Mouse (Mus musculus) heart, adult 2 months (tissue): ENCODE measurements around the gene Arap1. TPM values are rescaled to one million over a fixed set of nuclear protein-coding genes. Genes with fewer than 3 reads are reported as not detected.
A peak's percentile ranks its signal among the peaks of the same experiment; 100 is the strongest.

Source experiments
- DNase-seq, 2 experiments: peaks; one replicate each; pipeline ENCODE4 v3.0.0; 2021
- H3K27ac ChIP-seq: fragments of 200-600 bp; 2 replicates; pipeline ENCODE4 v1.8.1; 2022
- H3K27me3 ChIP-seq: fragments of 200-500 bp; 2 replicates; pipeline ENCODE4 v1.6.1; 2012; ENCODE audit warnings: mild to moderate bottlenecking, low read length, inconsistent platforms, mixed read lengths; ENCODE audit not compliant: control insufficient read depth, insufficient read depth
- H3K36me3 ChIP-seq: fragments of 200-500 bp; 2 replicates; pipeline ENCODE4 v1.6.1; 2012; ENCODE audit warnings: low read length, inconsistent platforms; ENCODE audit not compliant: control insufficient read depth, insufficient read depth
- H3K4me1 ChIP-seq: fragments of 200-500 bp; 2 replicates; pipeline ENCODE4 v1.6.1; 2011; ENCODE audit warnings: low read length; ENCODE audit not compliant: control insufficient read depth, insufficient read depth
- H3K4me3 ChIP-seq: fragments of 200-600 bp; 2 replicates; pipeline ENCODE4 v1.8.1; 2022
- H3K79me2 ChIP-seq: fragments of 200-500 bp; replicated peaks from 2 replicates; pipeline ENCODE4 v1.6.1; 2012; ENCODE audit warnings: mild to moderate bottlenecking, inconsistent platforms, low read length, moderate library complexity, mixed read lengths; ENCODE audit not compliant: control insufficient read depth, insufficient read depth
- H3K9ac ChIP-seq: fragments of 200-500 bp; 2 replicates; pipeline ENCODE4 v1.6.1; 2012; ENCODE audit warnings: low read depth, mild to moderate bottlenecking, control low read depth, inconsistent platforms, low read length, mixed read lengths
- CTCF ChIP-seq: fragments of 200-600 bp; IDR thresholded peaks from 2 replicates; pipeline ENCODE4 v1.8.1; 2022; ENCODE audit warnings: antibody characterized with exemption, mild to moderate bottlenecking, moderate library complexity
- EP300 ChIP-seq: fragments of 200-500 bp; IDR thresholded peaks from 2 replicates; pipeline ENCODE4 v1.6.1; 2011; ENCODE audit warnings: low read depth, low read length, control low read depth; ENCODE audit not compliant: insufficient read depth
- POLR2A ChIP-seq: fragments of 200-500 bp; IDR thresholded peaks from 2 replicates; pipeline ENCODE4 v1.6.1; 2011; ENCODE audit warnings: mild to moderate bottlenecking, low read depth, low read length, control low read depth; ENCODE audit not compliant: insufficient read depth
- WGBS: fragments of 180-500 bp; shearing (Covaris S2); methylation state at CpG from one replicate; pipeline ENCODE4 v1.1.7; 2018; 5-methylcytosine and 5-hydroxymethylcytosine counted together
- intact Hi-C: fragments of 180-260 bp; cut with DNase I; formaldehyde crosslinking; loops from one replicate; pipeline ENCODE4 v1.15.1; 2025
- polyA plus RNA-seq: library from polyadenylated mRNA; depleted of rRNA; stranded (reverse); fragments of >200 nt; gene quantifications from 2 replicates; pipeline ENCODE4 v1.2.3, GENCODE M21; 2012
- total RNA-seq, 2 experiments: library from RNA; stranded (reverse); gene quantifications; 2 replicates each; pipeline ENCODE4 v1.2.3; 2021

Gene Arap1
- total and polyA plus RNA-seq, 3 experiments = 30.1 to 55.9 (median 32.6) TPM

DNA sequence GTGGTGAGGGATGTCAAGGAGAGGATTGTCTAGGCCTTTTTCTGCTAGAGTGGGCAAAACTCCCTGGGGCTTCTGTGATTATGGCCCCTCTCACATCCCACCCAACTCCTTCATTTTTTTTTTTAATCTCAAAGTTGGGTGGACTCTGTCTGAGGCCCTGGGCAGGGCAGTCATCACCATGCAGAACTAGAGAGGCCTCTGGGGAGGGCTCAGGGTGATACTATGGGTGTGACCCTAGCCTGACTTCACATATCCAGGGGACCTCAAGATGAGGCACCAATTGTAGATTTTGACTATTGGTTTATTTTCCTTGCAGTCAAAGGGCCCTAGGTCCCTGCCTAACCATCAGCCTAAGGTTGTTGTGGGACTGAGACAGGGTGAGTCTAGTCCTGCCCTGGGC, 32.2 kb upstream of the Arap1 start:
- intact Hi-C loops = no loop called here
- no peak overlapping the region for H3K27ac ChIP-seq
- TF ChIP-seq EP300 (no peak), POLR2A (no peak), CTCF (no peak)

DNA sequence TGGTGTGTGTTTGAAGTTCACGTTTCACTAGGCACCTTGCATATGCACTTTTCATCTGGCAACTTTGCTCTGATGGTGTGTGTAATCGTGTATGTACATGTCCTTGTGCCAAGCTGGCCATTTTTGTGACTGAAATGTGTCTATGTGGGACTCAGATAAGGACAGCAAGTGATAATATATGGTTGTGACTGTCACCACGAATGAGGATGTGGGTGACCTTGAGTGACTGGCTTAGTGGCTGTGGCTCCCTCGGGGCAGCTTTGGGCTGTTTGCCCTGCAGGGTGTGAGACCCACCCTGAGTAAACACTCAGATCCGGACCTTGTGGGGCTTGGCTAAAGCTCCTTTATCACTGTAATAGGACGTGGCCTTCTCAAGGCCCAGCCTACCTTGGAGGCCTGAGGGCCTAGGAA, 31.3 kb upstream of the Arap1 start:
- Histone ChIP-seq H3K4me1 (no peaks in the 10 kb centered on the region), H3K4me3 (no peak overlapping the region), H3K27ac (no peak overlapping the region), H3K36me3 (no peaks in the 10 kb centered on the region), H3K79me2 (no peaks in the 10 kb centered on the region), H3K9ac (no peak overlapping the region), H3K27me3 (no peaks in the 10 kb centered on the region)
- DNase-seq = peak in 1 of 2 experiments; percentile 31
- TF ChIP-seq CTCF (no peak), POLR2A (no peak), EP300 (no peak)
- WGBS = 39% methylated on average over 6 of the region's 6 CpGs
- intact Hi-C loops = no loop called here

More for the DNA sequence above, 32.2 kb upstream of the Arap1 start:
- no peaks in the 10 kb centered on the region for H3K79me2 ChIP-seq
- H3K4me3 ChIP-seq = no peak overlapping the region
- no peak overlapping the region for H3K9ac ChIP-seq
- no peaks in the 10 kb centered on the region for H3K27me3 ChIP-seq
- H3K36me3 ChIP-seq = no peaks in the 10 kb centered on the region
- no peak for DNase-seq
- H3K4me1 ChIP-seq = no peaks in the 10 kb centered on the region

DNA sequence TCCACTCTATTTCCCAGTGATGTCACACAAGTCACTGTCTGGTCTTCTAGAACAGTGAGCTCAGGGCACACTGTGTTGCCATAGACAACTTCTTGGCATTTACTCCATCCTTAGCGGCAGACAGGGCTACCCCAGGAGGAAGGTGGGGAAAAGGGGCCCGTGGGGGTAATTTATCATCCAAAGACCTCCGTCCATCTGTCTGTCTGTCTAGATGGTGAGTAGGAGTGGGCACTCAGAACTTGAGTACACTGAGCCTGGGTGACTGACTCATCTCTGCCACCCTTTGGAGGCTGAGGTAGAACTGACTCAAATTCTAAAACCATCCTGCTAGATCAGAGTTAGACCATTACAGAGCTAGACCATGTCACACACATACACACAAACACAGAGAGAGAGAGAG, 30.9 kb upstream of the Arap1 start, which contains the start of gene Stard10:
Gene Stard10, plus strand, starts transcription at position 73 of the 400 bp plus-strand sequence.
- Histone ChIP-seq H3K27me3 (no peaks in the 10 kb centered on the region), H3K9ac (no peak within 1 kb of the TSS), H3K4me1 (no peaks in the 10 kb centered on the region), H3K79me2 (no peaks in the 10 kb centered on the region), H3K27ac (no peak within 1 kb of the TSS), H3K36me3 (no peaks in the 10 kb centered on the region), H3K4me3 (no peak within 1 kb of the TSS)
- DNase-seq = no peak
- intact Hi-C loops = no loop called here
- TF ChIP-seq EP300 (no peak), POLR2A (no peak), CTCF (no peak)
- WGBS = 84% methylated on average over 3 of the region's 3 CpGs

DNA sequence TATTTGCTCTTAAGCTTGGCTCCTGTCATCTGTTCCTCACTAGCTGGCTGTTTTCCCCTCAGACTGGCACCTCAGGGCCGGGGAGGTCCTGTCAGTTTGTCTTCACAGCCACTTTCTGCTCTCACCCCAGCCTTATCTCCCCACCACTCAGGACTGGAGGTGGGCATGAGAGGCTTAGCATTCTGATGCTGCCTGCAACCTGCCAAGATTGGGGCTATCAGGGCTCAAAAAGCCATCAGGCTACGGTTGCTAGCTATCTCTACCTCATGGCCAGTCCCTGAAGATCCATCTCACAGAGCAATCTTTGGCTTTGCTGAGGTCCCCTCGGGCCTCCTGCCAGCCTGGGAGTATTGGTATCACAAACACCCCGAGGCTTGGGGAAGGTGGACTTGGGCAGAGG, 29.0 kb upstream of the Arap1 start:
- TF ChIP-seq CTCF (no peak), EP300 (no peak), POLR2A (no peak)
- Histone ChIP-seq H3K4me1 (no peaks in the 10 kb centered on the region), H3K27me3 (no peaks in the 10 kb centered on the region), H3K36me3 (no peaks in the 10 kb centered on the region), H3K79me2 (no peaks in the 10 kb centered on the region), H3K4me3 (no peak overlapping the region), H3K27ac (no peak overlapping the region), H3K9ac (no peak overlapping the region)
- intact Hi-C loops = no loop called here
- WGBS = 44% methylated on average over 4 of the region's 4 CpGs
- DNase-seq = no peak

DNA sequence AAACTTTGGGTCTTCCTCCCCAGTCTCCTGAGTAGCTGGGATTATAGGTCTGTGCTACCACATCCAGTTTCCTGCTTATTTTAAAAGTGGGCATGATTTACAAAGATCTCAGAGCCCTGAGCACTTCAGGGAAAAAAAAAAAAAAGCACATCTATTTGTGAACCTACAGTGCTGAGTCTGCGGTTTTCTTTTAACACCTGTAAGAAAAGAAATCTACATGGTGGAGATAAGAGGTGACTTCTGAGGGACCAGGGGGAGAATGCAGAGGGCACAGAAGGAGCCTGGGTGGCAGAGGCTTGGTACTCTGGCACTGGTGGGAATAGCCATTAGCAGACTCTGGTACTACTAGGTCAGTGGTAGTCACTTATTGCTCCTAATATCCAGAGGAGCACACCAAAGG, 28.1 kb upstream of the Arap1 start:
- Histone ChIP-seq H3K79me2 (no peaks in the 10 kb centered on the region), H3K4me1 (no peaks in the 10 kb centered on the region), H3K27me3 (no peaks in the 10 kb centered on the region), H3K9ac (no peak overlapping the region), H3K27ac (no peak overlapping the region), H3K36me3 (no peaks in the 10 kb centered on the region), H3K4me3 (no peak overlapping the region)
- no peak for DNase-seq
- intact Hi-C loops = no loop called here
- TF ChIP-seq EP300 (no peak), POLR2A (no peak), CTCF (no peak)
- 87% methylated on average over 1 of the region's 1 CpGs for WGBS

DNA sequence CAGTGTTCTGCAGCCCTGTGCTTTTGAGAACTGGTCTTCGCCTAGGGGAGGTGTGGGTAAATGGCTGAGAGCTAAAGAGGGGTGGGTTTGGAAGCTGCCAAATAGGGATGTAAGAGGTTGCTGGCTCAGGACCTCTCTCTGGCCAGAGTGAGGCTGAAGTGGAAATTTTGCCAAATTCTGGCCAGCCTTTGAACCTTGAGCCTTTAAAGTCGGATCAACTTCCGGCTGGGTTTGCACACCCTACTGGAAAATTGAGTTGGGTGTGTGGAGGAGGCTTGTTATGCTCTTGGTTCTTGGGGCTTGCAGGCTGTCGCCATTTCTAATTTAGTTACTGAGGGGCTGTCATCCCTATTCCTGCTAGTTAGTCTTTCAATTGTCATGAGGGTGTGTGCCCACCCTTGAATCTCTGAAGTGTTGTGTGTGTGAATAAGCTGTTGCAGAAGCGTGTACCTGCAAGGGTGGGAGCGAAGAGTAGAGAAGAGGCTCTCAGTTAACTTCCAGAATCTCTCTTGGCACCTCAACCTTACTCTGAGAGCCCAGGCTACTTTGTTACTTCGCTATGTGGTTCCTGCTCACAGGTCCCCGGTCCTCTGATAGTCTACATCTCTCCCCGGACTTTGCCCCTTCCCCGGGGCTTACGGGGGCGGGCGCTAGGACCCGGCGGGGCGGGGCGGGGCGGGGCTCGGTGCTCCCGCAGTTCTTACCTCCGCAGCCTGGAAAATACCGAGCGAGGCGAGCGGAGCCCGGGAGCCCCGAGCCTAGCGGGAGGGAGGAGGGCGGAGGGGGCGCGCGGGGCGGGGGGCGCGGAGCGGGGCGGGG, 27.3 kb upstream of the Arap1 start:
- no peaks in the 10 kb centered on the region for H3K4me1 ChIP-seq
- no peak for TF ChIP-seq POLR2A
- no peak for TF ChIP-seq CTCF
- no peak for TF ChIP-seq EP300
- no peaks in the 10 kb centered on the region for H3K36me3 ChIP-seq
- H3K27ac ChIP-seq = no peak overlapping the region
- H3K79me2 ChIP-seq = no peaks in the 10 kb centered on the region
- WGBS = 8% methylated on average over 25 of the region's 37 CpGs
- DNase-seq = peak; percentile 48 to 51
- H3K4me3 ChIP-seq = peak overlapping the region; percentile 62
- H3K9ac ChIP-seq = no peak overlapping the region; the same call in 1 of the 2 replicates
- intact Hi-C loops = no loop called here
- no peaks in the 10 kb centered on the region for H3K27me3 ChIP-seq
